Mouse (Mus musculus): ENCODE data around the gene Aktip.
A peak's percentile ranks its signal among the peaks of the same experiment; 100 is the strongest.

Gene Aktip

GRCm38 (mm10) chr8:91118131-91118530 is 81.6 kb downstream of the Aktip start:
- peak; percentile 32 for DNase-seq

DNA sequence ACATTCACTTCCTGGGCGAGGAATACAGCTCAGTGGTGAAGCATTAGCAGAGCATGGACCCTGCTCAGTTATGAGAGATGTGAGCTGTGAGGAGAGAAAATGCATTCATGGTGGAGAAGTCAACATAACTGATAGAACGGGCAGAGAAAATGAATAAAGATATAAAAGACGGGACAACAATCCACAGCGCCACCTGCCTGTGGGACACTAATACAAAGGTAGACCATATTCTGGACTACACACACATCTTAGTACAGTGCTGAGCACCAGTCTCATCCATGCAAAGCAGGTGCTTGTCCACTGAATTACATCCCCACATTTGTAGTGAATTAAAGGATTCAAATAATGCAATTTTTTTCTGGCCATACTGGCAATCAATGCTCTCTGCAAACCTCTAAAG is 82.2 kb downstream of the Aktip start:
- DNase-seq, result peak; percentile 28

DNA sequence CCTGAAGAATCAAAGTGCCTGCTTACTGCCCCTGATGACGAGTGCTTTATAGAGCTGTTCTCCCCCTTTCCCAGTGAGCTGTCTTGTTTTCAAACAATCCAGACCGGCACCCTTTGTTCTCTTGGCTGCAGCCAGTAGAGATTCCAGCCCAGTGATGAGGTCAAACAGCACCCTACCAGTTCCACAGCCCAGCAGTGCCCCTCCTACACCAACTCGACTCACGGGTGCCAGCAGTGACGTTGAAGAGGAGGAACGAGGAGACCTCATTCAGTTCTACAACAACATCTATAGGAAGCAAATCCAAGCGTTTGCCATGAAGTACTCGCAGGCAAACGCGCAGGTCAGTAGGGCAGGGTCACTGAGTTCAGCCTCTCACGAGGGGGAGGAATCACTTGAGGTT is 84.9 kb downstream of the Aktip start:
- no peak for DNase-seq

- no peak for DNase-seq
Observed at GRCm38 (mm10) chr8:91114428-91114827, 85.3 kb downstream of the Aktip start.

- peak; percentile 12 for DNase-seq
Observed at GRCm38 (mm10) chr8:91111868-91112477, 87.8 kb downstream of the Aktip start.

DNA sequence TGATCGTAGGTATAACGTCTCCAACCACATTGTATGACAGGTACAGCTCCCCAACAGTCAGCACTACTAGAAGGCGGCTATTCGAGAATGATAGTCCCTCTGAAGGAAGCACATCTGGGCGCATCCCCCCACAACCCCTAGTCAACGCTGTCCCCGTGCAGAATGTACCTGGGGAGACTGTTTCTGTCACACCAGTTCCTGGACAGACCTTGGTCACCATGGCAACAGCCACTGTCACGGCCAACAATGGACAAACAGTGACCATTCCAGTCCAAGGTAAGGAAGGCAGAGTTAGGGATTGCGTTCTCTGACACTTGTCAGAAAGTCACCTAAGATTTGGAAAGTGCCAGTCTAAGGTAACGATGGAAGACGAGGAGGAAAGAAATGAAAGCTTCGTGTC is 93.5 kb downstream of the Aktip start:
- DNase-seq, result no peak

DNA sequence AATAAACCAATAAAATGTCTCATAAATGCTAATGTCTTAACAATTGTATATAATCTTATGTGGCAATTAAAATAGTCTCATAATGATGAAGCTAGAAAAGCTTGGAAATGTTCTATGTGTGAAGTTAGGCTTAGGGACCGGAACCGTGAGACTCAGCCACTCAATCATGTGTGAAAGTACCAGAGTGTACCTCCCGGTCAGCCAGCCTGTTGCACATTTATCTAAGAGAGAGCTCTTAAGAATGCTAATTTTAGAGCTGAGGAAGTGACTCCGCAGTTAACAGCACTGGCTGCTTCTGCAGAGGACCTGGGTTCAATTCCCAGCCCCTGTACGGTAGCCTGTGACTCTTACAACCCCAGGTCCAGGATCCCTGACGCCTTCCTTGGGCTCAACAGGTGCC is 101.7 kb downstream of the Aktip start:
- DNase-seq, result no peak

- no peak for DNase-seq
Observed at GRCm38 (mm10) chr8:91094135-91094534, 105.6 kb downstream of the Aktip start.

GRCm38 (mm10) chr8:91089601-91090000 is 110.2 kb downstream of the Aktip start:
- DNase-seq, result no peak

- DNase-seq, result no peak
Observed at GRCm38 (mm10) chr8:91088452-91088851, 111.3 kb downstream of the Aktip start.

- DNase-seq, result no peak
Observed at GRCm38 (mm10) chr8:91082428-91082827, 117.3 kb downstream of the Aktip start.

DNA sequence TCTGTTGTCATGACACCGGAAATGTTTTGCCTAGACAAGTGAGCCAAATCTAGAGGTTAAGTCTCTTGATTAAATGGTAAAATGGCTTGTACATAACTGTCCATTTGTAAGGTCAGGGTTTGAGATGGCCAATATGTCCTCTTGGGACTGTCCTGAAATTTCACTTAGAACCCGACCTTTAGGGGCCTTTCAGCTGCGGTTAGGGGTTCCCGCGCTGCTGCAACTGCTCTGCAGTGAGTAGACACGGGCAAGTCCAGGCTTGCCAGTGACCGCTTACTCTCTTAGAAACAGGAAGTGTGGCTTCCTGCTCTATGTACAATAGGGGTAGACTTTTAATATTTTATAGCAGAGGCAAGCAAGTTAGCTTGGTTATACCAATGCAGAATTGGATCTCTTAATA is 117.9 kb downstream of the Aktip start:
- no peak for DNase-seq

DNA sequence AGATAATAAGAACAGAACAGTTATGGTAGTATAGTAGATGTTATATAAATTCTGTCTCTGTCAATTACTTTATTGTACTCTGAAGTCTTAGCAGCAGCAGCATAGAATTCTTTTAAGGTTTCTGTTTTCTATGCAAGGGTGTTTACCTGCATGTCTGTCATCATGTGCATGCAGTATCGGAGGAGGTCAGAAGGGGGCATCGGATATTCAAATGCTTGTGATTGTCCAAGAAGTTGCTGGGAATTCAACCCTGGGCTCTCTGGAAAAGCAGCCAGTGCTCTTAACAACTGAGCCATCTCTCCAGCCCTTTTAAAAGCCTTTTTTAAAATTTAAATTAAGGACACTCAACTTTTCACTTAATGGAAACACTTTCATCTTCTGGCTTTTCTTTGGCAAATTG is 120.1 kb downstream of the Aktip start:
- peak; percentile 42 for DNase-seq

DNA sequence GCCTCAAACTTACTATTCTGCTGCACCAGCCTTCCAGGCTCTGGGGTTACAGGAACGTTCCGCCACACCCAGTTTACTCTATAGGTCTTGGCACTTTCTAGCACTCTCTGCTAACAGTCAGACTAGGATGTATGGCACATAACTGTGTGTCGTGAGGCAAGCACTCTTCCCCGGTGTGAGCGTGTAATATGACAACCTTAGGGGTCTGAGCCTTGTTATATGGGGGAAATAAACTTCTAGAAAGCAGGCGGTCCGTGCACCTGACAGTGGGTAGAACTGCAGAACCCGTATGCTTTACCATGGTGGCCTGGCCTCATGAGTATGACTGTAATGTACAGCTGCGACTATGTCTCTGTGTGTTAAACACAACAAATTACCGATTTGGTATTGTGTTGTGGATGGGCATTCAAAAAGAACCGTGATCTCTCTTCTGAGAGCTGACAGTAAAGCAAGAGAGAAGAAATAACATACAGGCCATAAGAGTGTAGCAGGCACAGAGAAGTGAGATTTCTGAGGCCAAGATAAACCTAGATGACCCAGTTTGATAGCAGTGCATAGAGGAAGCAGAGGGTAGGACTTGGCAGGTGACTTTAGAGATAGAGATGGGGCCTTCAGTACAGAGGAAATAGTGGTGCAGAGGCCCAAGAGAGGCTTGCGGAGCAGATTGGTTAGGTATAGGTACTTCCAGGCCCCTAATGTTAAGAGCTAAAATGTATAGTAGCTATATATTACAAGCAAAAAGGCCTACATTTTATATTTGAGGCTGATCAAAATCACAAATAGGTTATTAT is 122.5 kb downstream of the Aktip start:
- peak; percentile 62 for DNase-seq

DNA sequence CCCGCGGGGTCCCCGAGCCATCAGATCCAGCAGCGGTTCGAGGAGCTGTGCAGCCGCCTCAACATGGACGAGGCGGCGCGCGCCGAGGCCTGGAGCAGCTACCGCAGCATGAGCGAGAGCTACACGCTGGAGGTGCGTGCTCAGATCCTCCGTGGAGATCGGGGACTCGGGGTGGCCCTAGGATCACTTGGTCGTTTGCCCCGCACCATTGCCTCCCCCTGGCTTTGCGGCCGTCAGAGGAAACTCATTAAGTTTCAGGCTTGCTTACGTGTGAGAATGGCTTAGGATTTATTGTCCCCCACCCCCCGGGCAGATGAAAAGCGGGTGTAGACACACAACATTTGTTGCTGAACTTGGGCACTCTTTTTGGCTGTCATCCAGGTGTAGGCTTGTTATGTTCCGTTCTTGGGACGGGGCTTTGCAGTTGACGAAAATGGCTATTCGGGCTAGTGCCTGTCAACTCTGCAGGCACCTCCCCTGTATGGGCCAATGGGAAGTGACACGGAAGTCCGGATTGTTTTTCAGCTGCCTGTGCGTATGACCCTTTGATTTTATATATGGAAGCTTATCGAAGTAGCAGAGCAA is 129.4 kb downstream of the Aktip start:
- DNase-seq, result peak; percentile 80

- DNase-seq, result peak; percentile 95
Observed at GRCm38 (mm10) chr8:91069834-91070233, 129.9 kb downstream of the Aktip start, which contains the start of gene Rbl2. Gene Rbl2 (plus strand): TSS chr8:91070057.

- peak; percentile 29 for DNase-seq
Observed at GRCm38 (mm10) chr8:91069407-91069806, 130.4 kb downstream of the Aktip start.

DNA sequence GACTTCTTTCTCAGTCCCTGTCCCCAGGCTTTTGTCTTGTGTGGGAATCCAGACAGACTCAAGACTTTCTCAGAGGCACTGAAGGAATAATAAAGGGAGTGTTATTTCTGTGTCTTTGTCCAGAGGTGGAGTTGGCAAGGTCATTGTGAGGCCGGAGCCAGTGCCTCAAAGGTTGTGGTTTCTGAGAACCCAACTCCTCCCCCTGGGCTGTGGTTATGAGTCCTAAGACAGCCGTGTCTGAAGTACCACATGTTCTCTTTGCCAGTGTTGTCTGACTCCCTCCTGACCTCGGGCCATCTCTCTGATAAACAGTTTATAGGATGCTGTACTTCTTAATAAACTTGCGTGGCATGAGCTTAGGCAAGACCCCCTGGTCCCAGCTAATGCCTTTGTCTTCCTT is 134.6 kb downstream of the Aktip start:
- no peak for DNase-seq

All from thymus, postnatal 25 days (tissue).